Mouse (Mus musculus): Measurements from ENCODE around the gene Map3k11.
"Not testable (repeated sequence)": the region's sequence is repeated elsewhere in the genome, so short reads cannot be mapped to it uniquely, and the experiment has no call there.

The Map3k11 gene

GRCm38 (mm10) chr19:5666386-5666785 lies 22.2 kb upstream of the Map3k11 start:
- DNase-seq: no peak

GRCm38 (mm10) chr19:5668372-5668771 lies 20.2 kb upstream of the Map3k11 start:
- DNase-seq: no peak

GRCm38 (mm10) chr19:5680432-5680831 lies 8.1 kb upstream of the Map3k11 start:
- no peak for DNase-seq

- DNase-seq: no peak
Measured at GRCm38 (mm10) chr19:5684236-5684635, 4.3 kb upstream of the Map3k11 start.

- no peak for DNase-seq
Measured at GRCm38 (mm10) chr19:5684985-5685384, 3.6 kb upstream of the Map3k11 start.

GRCm38 (mm10) chr19:5685431-5685830 lies 3.1 kb upstream of the Map3k11 start:
- no peak for DNase-seq

GRCm38 (mm10) chr19:5685861-5686260 lies 2.7 kb upstream of the Map3k11 start:
- DNase-seq: no peak

GRCm38 (mm10) chr19:5686437-5686836 lies 2.1 kb upstream of the Map3k11 start:
- DNase-seq: no peak

- not testable (repeated sequence) for DNase-seq
Measured at GRCm38 (mm10) chr19:5686954-5687353, 1.6 kb upstream of the Map3k11 start.

- no peak for DNase-seq
Measured at GRCm38 (mm10) chr19:5687738-5688137, 804 bp upstream of the Map3k11 start.

GRCm38 (mm10) chr19:5689088-5689428 lies 516 bp downstream of the Map3k11 start:
- DNase-seq: no peak

GRCm38 (mm10) chr19:5689565-5690342 lies 1.2 kb downstream of the Map3k11 start:
- peak; percentile 95 to 96 for DNase-seq

- DNase-seq: peak in 1 of 2 experiments; percentile 36
Measured at GRCm38 (mm10) chr19:5690343-5690735, 1.8 kb downstream of the Map3k11 start.

- peak in 1 of 2 experiments; percentile 29 for DNase-seq
Measured at GRCm38 (mm10) chr19:5691601-5692000, 3.1 kb downstream of the Map3k11 start.

GRCm38 (mm10) chr19:5692086-5692912 lies 3.8 kb downstream of the Map3k11 start:
- peak; percentile 79 to 83 for DNase-seq

GRCm38 (mm10) chr19:5692913-5693396 lies 4.4 kb downstream of the Map3k11 start:
- peak in 1 of 2 experiments; percentile 23 for DNase-seq

GRCm38 (mm10) chr19:5693801-5694200 lies 5.3 kb downstream of the Map3k11 start:
- no peak for DNase-seq

GRCm38 (mm10) chr19:5695849-5696462 lies 7.4 kb downstream of the Map3k11 start:
- DNase-seq: no peak

GRCm38 (mm10) chr19:5704163-5704800 lies 15.7 kb downstream of the Map3k11 start, which contains the start of gene Kcnk7:
Kcnk7 (plus strand) TSS chr19:5704367.
- DNase-seq: peak; percentile 76 to 77

GRCm38 (mm10) chr19:5704801-5705571 lies 16.4 kb downstream of the Map3k11 start:
- peak; percentile 56 to 71 for DNase-seq

- no peak for DNase-seq
Measured at GRCm38 (mm10) chr19:5710068-5710467, 21.5 kb downstream of the Map3k11 start.

GRCm38 (mm10) chr19:5710581-5710980 lies 22.0 kb downstream of the Map3k11 start:
- DNase-seq: no peak

All from lung, adult 18-20 months (tissue).